Mouse (Mus musculus) heart, adult 8-10 months (tissue): ENCODE results near the gene Slc43a2. TPM values are rescaled to one million over a fixed set of nuclear protein-coding genes. Genes with fewer than 3 reads are reported as not detected.
A peak's percentile ranks its signal among the peaks of the same experiment; 100 is the strongest.
"Not testable (repeated sequence)": the region's sequence is repeated elsewhere in the genome, so short reads cannot be mapped to it uniquely, and the experiment has no call there.

ENCODE experiments used
- DNase-seq: peaks from one replicate; pipeline ENCODE4 v3.0.0; 2022; ENCODE audit warnings: low spot score
- microRNA-seq: library from miRNA; unstranded; fragments of <30 nt; microRNA quantifications from one replicate; pipeline ENCODE4 v1.2.0, GENCODE M21; 2022
- total RNA-seq, 4 experiments: library from RNA; stranded (reverse); gene quantifications; 2 replicates each; pipeline ENCODE4 v1.2.4; 2022

Gene Slc43a2
- total RNA-seq, 4 experiments from 2014 or later, result 13.2 to 22.8 (median 20.1) TPM

- DNase-seq, result not testable (repeated sequence)
These were observed 68.3 kb downstream of the Slc43a2 start for GRCm38 (mm10) chr11:75599802-75600201.

DNA sequence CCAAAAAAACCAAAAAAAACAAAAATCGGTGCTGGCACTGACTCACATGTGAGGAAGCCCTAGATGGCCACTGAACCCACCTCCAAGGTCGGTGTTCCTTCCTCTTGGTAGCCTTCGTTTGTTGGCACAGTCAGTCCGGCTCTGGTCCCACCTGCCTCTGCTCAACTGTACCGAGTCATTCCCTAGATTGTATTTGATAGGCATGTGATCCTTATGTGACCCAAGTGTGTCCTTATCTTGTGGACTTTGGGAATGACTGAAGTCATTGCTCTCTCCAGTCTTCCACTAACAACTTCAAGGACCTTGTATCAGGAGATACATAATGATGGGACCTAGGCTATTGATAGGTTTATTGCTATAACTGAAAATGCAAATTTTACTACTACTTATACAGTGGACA, 73.3 kb downstream of the Slc43a2 start:
- no peak for DNase-seq

- DNase-seq, result no peak
These were observed 73.8 kb downstream of the Slc43a2 start for GRCm38 (mm10) chr11:75605318-75605717.

DNA sequence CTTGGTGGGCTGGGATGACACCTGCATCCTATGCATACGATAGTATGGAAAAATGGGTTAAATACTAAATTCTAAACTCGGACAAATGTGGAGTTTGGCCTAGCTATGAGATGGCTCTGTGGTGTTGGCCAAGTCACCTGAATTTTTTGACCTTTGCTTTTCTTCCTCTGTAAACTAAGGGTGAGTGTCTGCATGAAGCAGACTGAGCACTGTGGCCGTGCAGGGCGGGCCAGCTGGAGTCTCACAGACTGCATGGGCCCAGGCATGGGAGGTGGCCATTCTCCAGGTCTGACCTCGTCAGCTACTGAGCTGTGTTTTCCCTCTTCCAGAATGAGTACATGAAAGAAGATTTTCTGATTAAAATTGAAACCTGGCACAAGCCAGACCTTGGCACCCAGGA, 77.3 kb downstream of the Slc43a2 start:
- DNase-seq, result no peak

DNA sequence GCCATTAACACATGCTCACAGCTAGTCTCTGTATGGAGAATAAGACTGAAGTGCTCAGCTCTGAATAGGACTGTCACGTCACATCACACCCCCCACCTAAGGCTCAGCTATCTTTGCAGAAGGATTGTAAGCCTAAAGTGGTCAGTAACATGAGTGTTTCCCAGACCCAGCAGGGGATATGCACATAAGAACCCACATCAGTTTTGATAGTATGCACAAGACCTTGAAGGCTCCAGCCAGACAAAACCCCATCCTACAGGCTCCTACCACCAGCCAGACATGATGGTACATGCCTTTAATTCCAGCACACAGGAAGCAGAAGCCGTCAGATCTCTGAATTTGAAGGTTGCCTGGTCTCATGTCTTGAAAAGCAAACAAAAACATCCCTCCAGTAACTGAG, 78.5 kb downstream of the Slc43a2 start:
- DNase-seq, result no peak

GRCm38 (mm10) chr11:75614769-75615168, 83.3 kb downstream of the Slc43a2 start:
- DNase-seq, result no peak

GRCm38 (mm10) chr11:75615556-75615955, 84.1 kb downstream of the Slc43a2 start:
- DNase-seq, result no peak

GRCm38 (mm10) chr11:75619133-75619532, 87.6 kb downstream of the Slc43a2 start:
- no peak for DNase-seq

GRCm38 (mm10) chr11:75620136-75620780, 88.8 kb downstream of the Slc43a2 start:
- DNase-seq, result peak; percentile 67

GRCm38 (mm10) chr11:75621426-75621825, 89.9 kb downstream of the Slc43a2 start:
- DNase-seq, result no peak

DNA sequence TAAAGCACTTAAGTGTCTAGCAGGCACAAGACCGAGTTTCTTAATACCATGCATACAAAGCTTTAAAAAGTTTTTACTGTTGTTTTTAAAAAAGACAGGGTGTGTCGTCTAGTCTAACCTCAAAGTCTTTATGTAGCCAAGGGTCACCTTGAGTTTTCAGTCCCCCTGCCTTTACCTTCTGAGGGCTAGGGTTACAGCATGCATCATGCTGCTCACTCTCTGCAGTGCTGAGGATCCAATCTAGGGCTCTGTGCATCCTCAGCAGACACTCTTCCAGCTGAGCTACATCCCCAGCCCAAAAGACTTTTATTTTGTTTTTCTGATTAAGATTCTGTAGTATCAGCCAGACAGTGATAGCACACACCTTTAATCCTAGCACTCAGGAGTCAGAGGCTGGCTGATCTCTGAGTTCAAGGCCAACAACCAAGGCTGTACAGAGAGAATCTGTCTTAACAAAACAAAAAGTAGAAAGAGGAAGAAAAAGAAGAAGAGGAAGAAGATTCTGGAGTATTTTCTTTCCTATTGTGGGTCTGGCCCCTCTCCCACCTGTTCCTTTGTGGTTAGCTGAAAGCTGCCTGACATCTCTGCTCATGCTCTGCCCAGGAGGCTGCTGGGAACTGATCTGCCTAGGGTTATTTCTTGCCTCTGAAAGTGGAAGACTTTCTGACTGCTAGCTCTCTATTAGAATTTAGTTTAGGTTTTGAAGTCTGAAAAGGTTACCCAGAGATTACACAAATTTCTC, 91.3 kb downstream of the Slc43a2 start:
- no peak for DNase-seq

- peak; percentile 48 for DNase-seq
These were observed 92.6 kb downstream of the Slc43a2 start for GRCm38 (mm10) chr11:75624102-75624554.

DNA sequence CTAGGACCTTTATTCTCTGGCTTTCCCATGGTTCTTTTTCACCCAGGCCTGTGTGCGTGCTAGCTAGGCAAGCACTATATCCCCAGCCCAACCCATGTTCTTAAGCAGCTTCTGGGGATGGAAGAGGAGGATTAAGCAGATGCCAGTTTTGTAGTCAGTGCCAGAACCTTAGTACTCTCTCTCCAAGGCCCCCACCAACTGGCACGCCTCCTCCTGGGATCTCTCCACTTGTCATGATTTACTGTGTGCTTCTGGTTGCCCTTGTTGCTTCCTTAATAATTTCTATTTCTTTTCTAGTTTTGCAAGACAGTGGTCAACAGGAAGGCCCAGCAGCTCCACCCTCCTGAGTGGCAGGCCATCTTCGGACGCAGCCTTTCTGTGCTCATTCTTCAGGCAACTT, 94.3 kb downstream of the Slc43a2 start:
- no peak for DNase-seq

Small RNAs within 50 kb of the gene (microRNA-seq; reads per million reads assigned to microRNA genes)
- not detected for gene Mir3971

Other genes starting within 250 kb of the Slc43a2 start
- 10 to 100 TPM; 62.6 to 69.4 (median 67.4) TPM for gene Rpa1, start 183.4 kb upstream of the Slc43a2 start, total RNA-seq
- gene Smyd4, start 183.3 kb upstream of the Slc43a2 start, total RNA-seq, result 10 to 100 TPM in 1 of 4 experiments, 1 to 10 TPM in 3; 5.7 to 10.1 (median 8.3) TPM
- 10 to 100 TPM; 13.2 to 18.3 (median 16.8) TPM for gene Serpinf1, start 109.0 kb upstream of the Slc43a2 start, total RNA-seq
- gene Serpinf2, start 92.1 kb upstream of the Slc43a2 start, total RNA-seq, result not detected
- gene Wdr81, start 77.0 kb upstream of the Slc43a2 start, total RNA-seq, result 10 to 100 TPM in 1 of 4 experiments, 1 to 10 TPM in 3; 7.9 to 10.1 (median 8.8) TPM
- 1 to 10 TPM; 2.8 to 5.1 (median 4.0) TPM for gene Tlcd2, start 70.0 kb upstream of the Slc43a2 start, total RNA-seq
- 10 to 100 TPM; 92.4 to 99.5 (median 94.6) TPM for gene Prpf8, start 44.9 kb upstream of the Slc43a2 start, total RNA-seq
- 10 to 100 TPM; 47.8 to 61.5 (median 56.2) TPM for gene Rilp, start 21.6 kb upstream of the Slc43a2 start, total RNA-seq
- 1 to 10 TPM; 6.3 to 8.5 (median 7.4) TPM for gene Scarf1, start 18.2 kb upstream of the Slc43a2 start, total RNA-seq
- gene Pitpna, start 56.4 kb downstream of the Slc43a2 start, total RNA-seq, result 100 to 1,000 TPM in 3 of 4 experiments, 10 to 100 TPM in 1; 89.5 to 110 (median 105) TPM
- gene Inpp5k, start 99.3 kb downstream of the Slc43a2 start, total RNA-seq, result 10 to 100 TPM; 29.3 to 34.3 (median 32.3) TPM
- 10 to 100 TPM; 84.0 to 98.9 (median 92.7) TPM for gene Myo1c, start 118.8 kb downstream of the Slc43a2 start, total RNA-seq
- gene Crk, start 147.6 kb downstream of the Slc43a2 start, total RNA-seq, result 10 to 100 TPM; 73.0 to 84.5 (median 75.2) TPM
- 100 to 1,000 TPM; 471 to 532 (median 523) TPM for gene Ywhae, start 201.2 kb downstream of the Slc43a2 start, total RNA-seq